Mouse (Mus musculus): ENCODE results near the gene Cpped1.

- TF ChIP-seq CTCF (IDR thresholded peaks at IDR 0.05; ENCODE audit: insufficient read depth, low read depth, low read length) = no peak
- TF ChIP-seq POLR2A (IDR thresholded peaks at IDR 0.05; ENCODE audit: insufficient read depth, low read depth, low read length) = no peak
Observed at GRCm38 (mm10) chr16:11757471-11757870, 151.8 kb downstream of the Cpped1 start.

Data from olfactory bulb, adult 2 months (tissue).